Mouse (Mus musculus) kidney, postnatal 0 days (tissue): ENCODE data around the gene Egfl8. TPM values are rescaled to one million over a fixed set of nuclear protein-coding genes. Genes with fewer than 3 reads are reported as not detected.

Source experiments
- ATAC-seq: fragments of 200-750 bp; cut with Nextera tagmentation; replicated peaks from 2 replicates; pipeline ENCODE4 v1.8.0; 2017; ENCODE audit warnings: low read depth, moderate number of reproducible peaks, moderate TSS enrichment, moderate library complexity; ENCODE audit not compliant: low FRiP score
- DNase-seq: peaks from one replicate; pipeline ENCODE4 v3.0.0-alpha.2; 2016; ENCODE audit warnings: low spot score
- H3K27ac ChIP-seq: fragments of 300-500 bp; sonication (generic); 2 replicates; pipeline ENCODE4 v1.5.1; 2014; ENCODE audit warnings: mild to moderate bottlenecking
- H3K27me3 ChIP-seq: fragments of 300-500 bp; sonication (generic); 2 replicates; pipeline ENCODE4 v1.6.1; 2014; ENCODE audit warnings: low read length, mixed read lengths; ENCODE audit not compliant: insufficient read depth
- H3K36me3 ChIP-seq: fragments of 300-500 bp; sonication (generic); 2 replicates; pipeline ENCODE4 v1.6.1; 2014; ENCODE audit warnings: low read length, mixed read lengths; ENCODE audit not compliant: insufficient read depth
- H3K4me1 ChIP-seq: fragments of 300-500 bp; sonication (generic); replicated peaks from 2 replicates; pipeline ENCODE4 v1.6.1; 2014; ENCODE audit warnings: antibody characterized with exemption, low read length, mixed read lengths; ENCODE audit not compliant: insufficient read depth
- H3K4me2 ChIP-seq: fragments of 300-500 bp; sonication (generic); 2 replicates; pipeline ENCODE4 v1.6.1; 2014; ENCODE audit warnings: mild to moderate bottlenecking, low read length, moderate library complexity, mixed read lengths
- H3K4me3 ChIP-seq: fragments of 300-500 bp; sonication (generic); replicated peaks from 2 replicates; pipeline ENCODE4 v1.5.1; 2014; ENCODE audit warnings: low read depth, low read length
- H3K9ac ChIP-seq: fragments of 300-500 bp; sonication (generic); 2 replicates; pipeline ENCODE4 v1.6.1; 2014; ENCODE audit warnings: low read depth, low read length
- H3K9me3 ChIP-seq: fragments of 300-500 bp; sonication (generic); replicated peaks from 2 replicates; pipeline ENCODE4 v1.6.1; 2016; ENCODE audit warnings: low read length, inconsistent platforms, mixed read lengths
- CTCF ChIP-seq: IDR thresholded peaks from 2 replicates; pipeline ENCODE4 v1.5.1; 2016; ENCODE audit warnings: antibody characterized with exemption, low read depth, mild to moderate bottlenecking, moderate library complexity
- WGBS: fragments of 180-500 bp; shearing (Covaris S2); extraction: QIAGEN DNeasy Blood & Tissue Kit; methylation state at CpG from one replicate; pipeline ENCODE4 v1.1.7; 2014; 5-methylcytosine and 5-hydroxymethylcytosine counted together
- polyA plus RNA-seq: library from polyadenylated mRNA; unstranded; fragments of >200 nt; fragmentation: Nextera tagmentation; extraction: Ambion mirVana; gene quantifications from 2 replicates; pipeline ENCODE4 v1.2.1, GENCODE M21; 2015

The Egfl8 gene
- polyA plus RNA-seq, 1 experiment from 2014 or later = 5.9 TPM

DNA sequence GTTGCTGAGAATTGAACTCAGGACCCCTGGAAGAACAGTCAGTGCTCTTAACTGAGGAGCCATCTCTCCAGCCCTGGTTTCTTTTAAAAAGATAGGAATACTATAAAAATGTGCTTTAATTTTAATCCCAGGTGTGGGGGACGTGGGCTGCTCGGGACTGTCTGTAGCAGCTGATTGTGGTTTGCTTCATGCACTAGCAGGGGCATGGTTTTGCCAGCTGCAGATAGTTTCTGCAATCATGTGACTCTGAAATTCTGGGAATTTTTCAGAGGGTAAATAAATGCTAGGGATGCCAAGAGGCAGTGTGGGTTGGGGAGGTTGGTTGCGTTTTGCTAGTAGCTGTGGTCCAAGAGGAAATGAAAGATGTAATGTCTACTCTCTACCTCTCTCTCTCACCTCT is 26.2 kb upstream of the Egfl8 start:
- no peak for TF ChIP-seq CTCF
- DNase-seq (no peak), ATAC-seq (no peak)
- H3K9me3 ChIP-seq = no peaks in the 10 kb centered on the region
- WGBS = 81% methylated on average over 3 of the region's 3 CpGs
- H3K27me3 ChIP-seq = no peaks in the 10 kb centered on the region
- H3K4me1 ChIP-seq = peaks cover 15% of the 10 kb centered on the region
- no peak overlapping the region for H3K4me3 ChIP-seq
- H3K4me2 ChIP-seq = no peak overlapping the region
- no peak overlapping the region for H3K9ac ChIP-seq
- H3K36me3 ChIP-seq = no peaks in the 10 kb centered on the region
- H3K27ac ChIP-seq = no peak overlapping the region

DNA sequence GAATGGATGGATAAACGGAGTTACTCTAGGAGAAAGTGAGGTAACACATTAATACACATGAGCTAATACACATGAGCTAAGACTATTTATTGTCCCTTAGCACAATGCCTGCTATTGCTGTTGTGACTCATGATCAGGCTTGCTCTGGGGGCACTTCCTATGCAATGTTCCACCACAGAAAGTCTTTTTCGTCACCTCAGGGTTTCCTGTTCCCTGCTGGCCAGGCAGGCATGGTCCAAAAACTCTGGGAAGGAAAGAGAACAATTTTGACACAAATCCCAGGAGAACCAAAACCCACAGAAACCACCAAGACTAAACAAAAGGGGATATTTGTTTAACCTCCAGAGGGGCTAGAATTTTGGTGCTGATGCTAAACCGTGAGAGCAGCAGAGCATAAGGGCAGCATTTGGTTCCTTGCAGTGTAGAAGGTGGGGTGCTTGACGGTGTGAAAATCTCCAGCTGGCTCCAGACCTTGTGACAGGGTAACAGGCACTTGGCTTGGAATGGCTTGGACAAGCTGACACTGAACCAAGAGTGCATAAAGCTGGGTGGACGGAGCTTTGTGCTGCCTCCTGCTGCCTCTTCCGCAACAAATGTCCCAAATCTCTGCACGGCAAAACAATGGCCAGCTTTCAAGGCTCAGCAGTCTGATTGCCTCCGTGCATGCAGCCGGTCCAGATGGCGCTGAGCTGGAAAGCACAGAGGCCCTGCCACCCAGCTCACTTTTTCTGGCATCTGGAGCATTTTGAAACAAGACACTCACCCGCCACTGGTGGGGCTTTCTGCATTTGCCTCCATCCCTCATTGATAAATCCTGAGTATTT is 25.2 kb upstream of the Egfl8 start:
- ATAC-seq (peak; percentile 30; the same call in 1 of the 2 replicates), DNase-seq (peak; percentile 83)
- WGBS = 11% methylated on average over 11 of the region's 11 CpGs
- peaks cover 15% of the 10 kb centered on the region for H3K4me1 ChIP-seq
- H3K36me3 ChIP-seq = no peaks in the 10 kb centered on the region
- peak; percentile 54 for TF ChIP-seq CTCF
- peak overlapping the region; percentile 72 for H3K27ac ChIP-seq
- no peak overlapping the region; the same call in 1 of the 2 replicates for H3K4me2 ChIP-seq
- H3K9ac ChIP-seq = 0 out of 2 replicates have a peak overlapping the region, but pooled peaks have one; percentile 15
- H3K27me3 ChIP-seq = no peaks in the 10 kb centered on the region
- no peak overlapping the region for H3K4me3 ChIP-seq
- no peaks in the 10 kb centered on the region for H3K9me3 ChIP-seq

DNA sequence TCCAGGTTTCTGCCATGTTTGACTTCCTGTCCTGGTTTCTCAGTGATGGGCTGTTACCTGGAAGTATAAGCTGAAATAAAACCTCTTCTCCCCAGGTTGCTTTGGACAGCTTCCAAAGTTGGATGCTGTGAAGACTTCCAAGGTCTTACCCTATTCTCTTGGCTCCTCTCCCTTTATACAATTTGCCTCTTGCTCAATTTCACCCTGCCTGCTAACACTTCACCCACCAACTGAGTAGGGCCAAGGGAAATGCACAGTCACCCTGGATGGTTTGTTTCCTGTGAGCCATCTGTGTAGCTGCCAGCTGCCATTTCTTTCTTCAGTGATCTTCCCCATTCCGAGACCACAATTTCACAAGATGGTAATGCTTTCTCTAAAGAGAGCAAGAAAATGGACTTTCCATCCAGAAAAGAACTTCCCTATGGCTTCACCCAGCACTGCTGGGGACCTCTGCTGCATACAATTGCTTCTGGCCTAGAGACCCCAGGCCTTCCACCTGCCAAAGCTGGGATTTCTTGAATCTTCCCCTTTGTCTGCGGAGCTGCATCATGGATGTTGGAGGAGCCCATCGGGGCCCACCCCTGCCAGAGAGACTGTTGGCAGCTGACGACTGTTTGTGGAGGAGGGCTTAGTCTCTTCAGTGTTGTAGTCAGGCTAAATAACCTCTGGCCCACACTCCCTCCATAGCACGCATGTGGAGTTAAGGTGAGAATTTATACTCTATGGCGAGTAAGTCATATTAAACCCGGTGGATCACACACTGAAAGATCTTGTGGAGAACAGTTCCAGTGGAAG is 23.9 kb upstream of the Egfl8 start:
- Histone ChIP-seq H3K9me3 (no peaks in the 10 kb centered on the region), H3K27me3 (no peaks in the 10 kb centered on the region), H3K27ac (no peak overlapping the region), H3K9ac (no peak overlapping the region), H3K4me2 (no peak overlapping the region), H3K4me3 (no peak overlapping the region), H3K36me3 (no peaks in the 10 kb centered on the region), H3K4me1 (peaks cover 9% of the 10 kb centered on the region; the same call in 1 of the 2 replicates)
- DNase-seq = no peak
- WGBS = 73% methylated on average over 7 of the region's 7 CpGs
- no peak for TF ChIP-seq CTCF
- ATAC-seq = no peak

DNA sequence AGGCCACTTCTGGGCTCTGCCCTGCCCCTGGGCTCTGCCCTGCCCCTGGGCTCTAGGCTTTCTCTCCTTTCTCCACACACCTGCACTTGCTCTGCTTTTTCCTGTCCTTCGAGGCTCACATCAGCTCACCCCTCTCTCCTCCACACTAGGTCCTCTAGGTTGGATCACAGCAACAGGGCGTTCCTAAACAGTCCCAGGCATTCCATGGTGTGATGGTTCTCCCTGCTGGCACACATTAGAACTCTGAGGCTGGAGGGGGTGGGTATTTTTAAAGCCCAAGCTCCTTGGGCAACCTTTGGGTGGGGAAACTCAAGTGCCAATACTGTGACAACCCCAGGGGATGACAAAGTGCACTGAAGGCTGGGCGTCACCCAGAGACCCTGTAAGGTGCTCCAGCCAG is 21.7 kb upstream of the Egfl8 start:
- H3K9me3 ChIP-seq = no peaks in the 10 kb centered on the region
- no peaks in the 10 kb centered on the region for H3K27me3 ChIP-seq
- no peak overlapping the region for H3K4me3 ChIP-seq
- no peak overlapping the region for H3K9ac ChIP-seq
- no peaks in the 10 kb centered on the region for H3K36me3 ChIP-seq
- no peak overlapping the region for H3K27ac ChIP-seq
- no peak for DNase-seq
- H3K4me2 ChIP-seq = no peak overlapping the region
- no peak for TF ChIP-seq CTCF
- ATAC-seq = no peak
- WGBS = 71% methylated on average over 3 of the region's 3 CpGs
- H3K4me1 ChIP-seq = peaks cover 11% of the 10 kb centered on the region; the same call in 1 of the 2 replicates

DNA sequence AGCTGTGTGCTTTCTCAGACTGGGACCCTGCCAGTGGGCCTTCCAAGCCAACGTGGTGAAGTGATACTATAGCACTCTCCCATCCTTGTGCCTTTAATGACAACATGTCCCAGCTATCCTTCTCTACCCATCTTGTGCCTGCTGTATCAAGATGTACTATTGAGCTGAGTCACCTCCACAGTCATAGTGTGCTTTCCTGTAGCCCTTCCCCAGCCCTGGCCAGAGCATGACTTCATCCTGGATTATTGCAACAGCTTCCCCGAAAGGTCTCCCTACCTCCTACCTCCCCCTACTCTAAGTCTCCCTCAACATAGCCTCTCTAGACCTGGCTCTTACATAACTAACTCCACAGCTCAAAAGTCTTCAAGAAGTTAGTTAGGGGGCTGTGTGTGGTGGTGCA is 19.9 kb upstream of the Egfl8 start:
- H3K9ac ChIP-seq = no peak overlapping the region
- no peaks in the 10 kb centered on the region for H3K36me3 ChIP-seq
- ATAC-seq (no peak), DNase-seq (no peak)
- H3K27me3 ChIP-seq = 0 out of 2 replicates have a peak, but pooled peaks cover 6% of the 10 kb centered on the region
- H3K4me3 ChIP-seq = no peak overlapping the region
- no peaks in the 10 kb centered on the region for H3K9me3 ChIP-seq
- no peak for TF ChIP-seq CTCF
- no peak overlapping the region for H3K4me2 ChIP-seq
- WGBS = 68% methylated on average over 2 of the region's 2 CpGs
- H3K4me1 ChIP-seq = peaks cover 19% of the 10 kb centered on the region
- no peak overlapping the region for H3K27ac ChIP-seq

DNA sequence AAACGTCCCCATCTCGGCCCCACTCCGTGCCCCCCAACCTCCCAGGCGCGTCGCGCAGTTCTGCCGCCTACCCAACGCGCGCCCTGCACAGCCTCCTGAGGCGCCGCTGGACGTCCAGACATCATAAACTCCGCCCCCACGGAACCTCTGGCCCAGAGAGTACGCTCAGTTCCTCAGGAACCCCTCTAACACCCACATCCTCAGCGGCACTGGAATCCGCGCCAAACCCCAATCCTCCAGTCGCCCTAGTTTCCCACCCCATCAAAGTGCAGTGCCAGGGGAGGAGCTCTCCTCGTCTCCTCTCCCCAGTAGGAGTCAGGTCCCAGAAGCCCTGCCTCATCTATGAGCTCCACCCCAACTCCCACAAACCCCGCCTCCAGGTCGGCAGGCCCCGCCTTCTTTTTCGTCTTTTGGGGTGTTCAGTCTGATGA is 16.5 kb upstream of the Egfl8 start:
- H3K9me3 ChIP-seq = no peaks in the 10 kb centered on the region
- DNase-seq = peak; percentile 78
- peak overlapping the region; percentile 38; the same call in 1 of the 2 replicates for H3K9ac ChIP-seq
- ATAC-seq = peak; percentile 38
- TF ChIP-seq CTCF = 0 out of 2 replicates have a peak, but pooled peaks have one; percentile 3
- H3K27me3 ChIP-seq = 0 out of 2 replicates have a peak, but pooled peaks cover 9% of the 10 kb centered on the region
- H3K27ac ChIP-seq = no peak overlapping the region
- H3K4me2 ChIP-seq = peak overlapping the region; percentile 61
- no peaks in the 10 kb centered on the region for H3K36me3 ChIP-seq
- 2% methylated on average over 26 of the region's 26 CpGs for WGBS
- peak overlapping the region; percentile 26 for H3K4me3 ChIP-seq
- peaks cover 37% of the 10 kb centered on the region for H3K4me1 ChIP-seq
